Mouse (Mus musculus) G1E (cell line): Measurements from ENCODE around the gene Gmeb2. TPM values are rescaled to one million over a fixed set of nuclear protein-coding genes. Genes with fewer than 3 reads are reported as not detected.

Experiments
- ATAC-seq: 2 replicates; pipeline ENCODE4 v1.8.0; 2016; ENCODE audit warnings: mild to moderate bottlenecking; ENCODE audit not compliant: insufficient number of reproducible peaks, poor library complexity, low FRiP score, severe bottlenecking; ENCODE audit errors: extremely low read depth
- DNase-seq: peaks from one replicate; pipeline ENCODE4 v3.0.0; 2012; ENCODE audit warnings: low spot score
- H3K27me3 ChIP-seq: 2 replicates; pipeline ENCODE4 v1.6.1; 2012; ENCODE audit warnings: mild to moderate bottlenecking, low read length, inconsistent platforms; ENCODE audit not compliant: insufficient read depth
- H3K36me3 ChIP-seq: replicated peaks from 2 replicates; pipeline ENCODE3; 2012; ENCODE audit warnings: mild to moderate bottlenecking, inconsistent platforms
- H3K4me1 ChIP-seq: 2 replicates; pipeline ENCODE4 v1.6.1; 2012; ENCODE audit warnings: low read depth, low read length, inconsistent platforms, mixed read lengths; ENCODE audit not compliant: insufficient read depth
- H3K4me3 ChIP-seq: 2 replicates; pipeline ENCODE4 v1.5.1; 2012; ENCODE audit warnings: low read depth, mild to moderate bottlenecking, inconsistent platforms, low read length, moderate library complexity, mixed read lengths
- H3K9me3 ChIP-seq: replicated peaks from 2 replicates; pipeline ENCODE4 v1.6.1; 2012; ENCODE audit warnings: inconsistent platforms
- CTCF ChIP-seq: IDR thresholded peaks from 2 replicates; pipeline ENCODE4 v1.5.1; 2012; ENCODE audit warnings: low read depth, low read length, inconsistent platforms, mixed read lengths
- GATA1 ChIP-seq: IDR thresholded peaks from 2 replicates; pipeline ENCODE4 v1.6.1; 2012; ENCODE audit warnings: borderline replicate concordance, low read length, inconsistent platforms, mixed read lengths
- GATA2 ChIP-seq: IDR thresholded peaks from 2 replicates; pipeline ENCODE4 v1.6.1; 2012; ENCODE audit warnings: low read depth, low read length, inconsistent platforms, borderline replicate concordance
- POLR2AphosphoS5 ChIP-seq: IDR thresholded peaks from 2 replicates; pipeline ENCODE4 v1.6.1; 2012; ENCODE audit warnings: low read depth, low read length, inconsistent platforms; ENCODE audit not compliant: insufficient replicate concordance
- TAL1 ChIP-seq: conservative IDR thresholded peaks from 2 replicates; pipeline ENCODE4 v1.6.1; 2012; ENCODE audit warnings: low read depth, low read length, inconsistent platforms, mixed read lengths
- polyA plus RNA-seq: library from polyadenylated mRNA; stranded (reverse); fragments of >175 nt; gene quantifications from 2 replicates; pipeline ENCODE4 v1.2.3, GENCODE M21; 2012
- total RNA-seq, 2 experiments: library from RNA; stranded (forward) in 1 of 2; stranded (reverse) in 1 of 2; fragments of 200-1000 nt in 1 of 2; fragments of >200 nt in 1 of 2; fragmentation: Nextera tagmentation in 1 of 2; gene quantifications; 2 replicates each; pipeline ENCODE4 v1.2.3; 2014 to 2017

Gmeb2 gene
- total and polyA plus RNA-seq, 3 experiments, result 12.8 to 50.0 (median 18.1) TPM

- H3K9me3 ChIP-seq, result no peaks in the 10 kb centered on the region
- H3K36me3 ChIP-seq, result peaks cover 66% of the 10 kb centered on the region
- DNase-seq (no peak), ATAC-seq (no peak)
- H3K4me1 ChIP-seq, result peaks cover 31% of the 10 kb centered on the region
- peak overlapping the region; percentile 79 for H3K4me3 ChIP-seq
- H3K27me3 ChIP-seq, result no peaks in the 10 kb centered on the region
- TF ChIP-seq CTCF, result no peak
- TF ChIP-seq GATA1, result no peak
- no peak for TF ChIP-seq POLR2AphosphoS5
- TF ChIP-seq TAL1, result no peak
- TF ChIP-seq GATA2, result no peak
These were observed 1.1 kb downstream of the Gmeb2 start for GRCm38 (mm10) chr2:181286629-181287337.

- Histone ChIP-seq H3K4me3 (no peak overlapping the region), H3K36me3 (peaks cover 87% of the 10 kb centered on the region), H3K9me3 (no peaks in the 10 kb centered on the region), H3K27me3 (no peaks in the 10 kb centered on the region), H3K4me1 (peaks cover 9% of the 10 kb centered on the region)
- DNase-seq (no peak), ATAC-seq (no peak)
- TF ChIP-seq POLR2AphosphoS5, result no peak
- no peak for TF ChIP-seq TAL1
- no peak for TF ChIP-seq GATA1
- TF ChIP-seq CTCF, result no peak
- no peak for TF ChIP-seq GATA2
These were observed 7.9 kb downstream of the Gmeb2 start for GRCm38 (mm10) chr2:181279968-181280367.

- Histone ChIP-seq H3K9me3 (no peaks in the 10 kb centered on the region), H3K4me3 (no peak overlapping the region), H3K27me3 (no peaks in the 10 kb centered on the region), H3K4me1 (peaks cover 3% of the 10 kb centered on the region), H3K36me3 (peaks cover 91% of the 10 kb centered on the region)
- ATAC-seq (no peak), DNase-seq (no peak)
- TF ChIP-seq CTCF, result no peak
- TF ChIP-seq GATA2, result no peak
- TF ChIP-seq GATA1, result no peak
- no peak for TF ChIP-seq POLR2AphosphoS5
- TF ChIP-seq TAL1, result no peak
These were observed 10.0 kb downstream of the Gmeb2 start for GRCm38 (mm10) chr2:181277866-181278265.

- no peaks in the 10 kb centered on the region for H3K27me3 ChIP-seq
- TF ChIP-seq TAL1 (no peak), CTCF (no peak), GATA2 (no peak), GATA1 (no peak), POLR2AphosphoS5 (no peak)
- ATAC-seq (no peak), DNase-seq (peak; percentile 4)
- H3K36me3 ChIP-seq, result peaks cover 91% of the 10 kb centered on the region
- peaks cover 3% of the 10 kb centered on the region for H3K4me1 ChIP-seq
- no peak overlapping the region for H3K4me3 ChIP-seq
- no peaks in the 10 kb centered on the region for H3K9me3 ChIP-seq
These were observed 11.1 kb downstream of the Gmeb2 start for GRCm38 (mm10) chr2:181276766-181277165.

GRCm38 (mm10) chr2:181274639-181275038 lies 13.2 kb downstream of the Gmeb2 start:
- peaks cover 93% of the 10 kb centered on the region for H3K36me3 ChIP-seq
- H3K27me3 ChIP-seq, result no peaks in the 10 kb centered on the region
- no peak for ATAC-seq
- H3K4me1 ChIP-seq, result peaks cover 3% of the 10 kb centered on the region
- no peak for DNase-seq
- no peak for TF ChIP-seq GATA2
- no peak for TF ChIP-seq GATA1
- TF ChIP-seq CTCF, result no peak
- TF ChIP-seq POLR2AphosphoS5, result no peak
- TF ChIP-seq TAL1, result no peak
- no peaks in the 10 kb centered on the region for H3K9me3 ChIP-seq
- H3K4me3 ChIP-seq, result no peak overlapping the region

- no peak for ATAC-seq
- Histone ChIP-seq H3K36me3 (peaks cover 93% of the 10 kb centered on the region), H3K4me3 (no peak overlapping the region), H3K9me3 (no peaks in the 10 kb centered on the region), H3K4me1 (peaks cover 3% of the 10 kb centered on the region), H3K27me3 (no peaks in the 10 kb centered on the region)
- TF ChIP-seq GATA2, result no peak
- no peak for TF ChIP-seq CTCF
- TF ChIP-seq GATA1, result no peak
- no peak for TF ChIP-seq TAL1
- no peak for DNase-seq
These were observed 14.0 kb downstream of the Gmeb2 start for GRCm38 (mm10) chr2:181273829-181274228.

- Histone ChIP-seq H3K4me3 (no peak overlapping the region), H3K36me3 (peaks cover 93% of the 10 kb centered on the region), H3K27me3 (no peaks in the 10 kb centered on the region), H3K4me1 (no peaks in the 10 kb centered on the region), H3K9me3 (no peaks in the 10 kb centered on the region)
- no peak for ATAC-seq
- TF ChIP-seq POLR2AphosphoS5 (no peak), GATA2 (no peak), GATA1 (no peak), TAL1 (no peak), CTCF (no peak)
- DNase-seq, result no peak
These were observed 15.7 kb downstream of the Gmeb2 start for GRCm38 (mm10) chr2:181272092-181272491.
